Mouse (Mus musculus) megakaryocyte, adult 5-6 weeks (primary cell): ENCODE measurements around the gene Lamp1. TPM values are rescaled to one million over a fixed set of nuclear protein-coding genes. Genes with fewer than 3 reads are reported as not detected.

ENCODE experiments used
- ATAC-seq: 2 replicates; pipeline ENCODE4 v1.8.0; 2016; ENCODE audit warnings: mild to moderate bottlenecking, inconsistent platforms; ENCODE audit not compliant: poor library complexity, severe bottlenecking
- total RNA-seq, 2 experiments: library from RNA; stranded (forward) in 1 of 2; stranded (reverse) in 1 of 2; fragments of 153-499, 151-499 nt in 1 of 2; fragments of 221-1000, 200-1000 nt in 1 of 2; gene quantifications; 2 replicates each; pipeline versions ENCODE4 v1.2.3 to v1.2.4; 2015 to 2017

Gene Lamp1
- total RNA-seq, 2 experiments from 2014 or later, result 613 to 822 TPM

GRCm38 (mm10) chr8:13197493-13197892 is 38.5 kb downstream of the Lamp1 start:
- ATAC-seq, result no peak

GRCm38 (mm10) chr8:13199385-13200061 is 40.6 kb downstream of the Lamp1 start:
- ATAC-seq, result no peak

- 0 out of 2 replicates have a peak, but pooled peaks have one; percentile 8 for ATAC-seq
These were observed 41.5 kb downstream of the Lamp1 start, which contains the start of gene Grtp1 for GRCm38 (mm10) chr8:13200301-13201012. Gene Grtp1, minus strand, starts transcription at chr8:13200620.

- ATAC-seq, result no peak
These were observed 42.0 kb downstream of the Lamp1 start for GRCm38 (mm10) chr8:13201013-13201334.

- no peak for ATAC-seq
These were observed 43.1 kb downstream of the Lamp1 start for GRCm38 (mm10) chr8:13202041-13202440.

- no peak for ATAC-seq
These were observed 43.8 kb downstream of the Lamp1 start for GRCm38 (mm10) chr8:13202806-13203205.

GRCm38 (mm10) chr8:13203472-13203871 is 44.5 kb downstream of the Lamp1 start:
- no peak for ATAC-seq

GRCm38 (mm10) chr8:13204371-13205140 is 45.6 kb downstream of the Lamp1 start:
- ATAC-seq, result peak; percentile 72

GRCm38 (mm10) chr8:13205311-13205710 is 46.4 kb downstream of the Lamp1 start:
- no peak for ATAC-seq

- ATAC-seq, result no peak
These were observed 47.3 kb downstream of the Lamp1 start for GRCm38 (mm10) chr8:13206290-13206689.

- ATAC-seq, result no peak
These were observed 49.8 kb downstream of the Lamp1 start for GRCm38 (mm10) chr8:13208627-13209355.

GRCm38 (mm10) chr8:13209770-13210169 is 50.8 kb downstream of the Lamp1 start:
- no peak for ATAC-seq

GRCm38 (mm10) chr8:13213479-13214268 is 54.7 kb downstream of the Lamp1 start:
- ATAC-seq, result peak; percentile 91

- no peak for ATAC-seq
These were observed 57.4 kb downstream of the Lamp1 start for GRCm38 (mm10) chr8:13216386-13216785.

GRCm38 (mm10) chr8:13217093-13217492 is 58.1 kb downstream of the Lamp1 start:
- ATAC-seq, result no peak

- no peak for ATAC-seq
These were observed 59.0 kb downstream of the Lamp1 start for GRCm38 (mm10) chr8:13217986-13218385.

GRCm38 (mm10) chr8:13218441-13218840 is 59.5 kb downstream of the Lamp1 start:
- no peak for ATAC-seq

GRCm38 (mm10) chr8:13224426-13224825 is 65.5 kb downstream of the Lamp1 start:
- no peak for ATAC-seq
